Comparison of ENCODE assay signal across 8 mouse cellular contexts in genomic region chr2:119873105-119873464, GRCm38 (mm10). TPM values are rescaled to one million over a fixed set of nuclear protein-coding genes. Genes with fewer than 3 reads are reported as not detected.
DNase-seq lines count a peak whose midpoint lies in the region; ATAC-seq and TF ChIP-seq lines count a peak whose summit lies in the region.

No protein-coding gene starts in this region.

- TF ChIP-seq CTCF in MEL (IDR thresholded peaks at IDR 0.05 in 2 of 3, conservative IDR thresholded peaks at IDR 0.05 in 1 of 3; ENCODE audit: control insufficient read depth in 1 of 3, insufficient read depth in 1 of 3, low read depth in 2 of 3, low read length in 3 of 3, poor library complexity in 1 of 3, severe bottlenecking in 1 of 3): no peak
- TF ChIP-seq CTCF in cerebellum, adult 2 months (IDR thresholded peaks at IDR 0.05; ENCODE audit: borderline replicate concordance, insufficient read depth, low read depth, low read length): no peak
- no peak for TF ChIP-seq CTCF in lung, embryonic 14.5 days (IDR thresholded peaks at IDR 0.05; ENCODE audit: low read depth)

- peaks cover 0 to 16% of the 10 kb centered on the region in 2 experiments; a peak in 2 of 4 replicates for H3K36me3 ChIP-seq in MEL (ENCODE audit: control insufficient read depth in 1 of 2, insufficient read depth in 2 of 2, low read length in 2 of 2)
- H3K36me3 ChIP-seq in lung, embryonic 14.5 days (ENCODE audit: insufficient read depth): no peaks in the 10 kb centered on the region
- no peaks in the 10 kb centered on the region for H3K36me3 ChIP-seq in neural tube, embryonic 15.5 days

- DNase-seq in MEL (ENCODE audit: low read depth, low spot score): peak; percentile 90
- DNase-seq in cerebellum, adult 2 months: peak; percentile 92 to 93
- peak; percentile 86 for DNase-seq in forelimb bud, embryonic 11.5 days (ENCODE audit: low read depth, low spot score)
- DNase-seq in heart, postnatal 4 days: peak; percentile 89
- DNase-seq in layer of hippocampus, adult 8-10 months (ENCODE audit: low spot score in 2 of 2): peak; percentile 88 to 89
- peak; percentile 89 for DNase-seq in lung, embryonic 14.5 days
- peak; percentile 93 for DNase-seq in testis, postnatal 14 days (ENCODE audit: low spot score)

- peaks cover 2 to 3% of the 10 kb centered on the region in 2 experiments; a peak in 1 of 4 replicates for H3K27me3 ChIP-seq in MEL (ENCODE audit: control insufficient read depth in 1 of 2, insufficient read depth in 2 of 2, low read length in 2 of 2)
- H3K27me3 ChIP-seq in cerebellum, adult 2 months (ENCODE audit: control insufficient read depth, insufficient read depth, low read length): no peaks in the 10 kb centered on the region
- H3K27me3 ChIP-seq in lung, embryonic 14.5 days (ENCODE audit: insufficient read depth, low read length): no peaks in the 10 kb centered on the region
- H3K27me3 ChIP-seq in neural tube, embryonic 15.5 days (replicated peaks): 0 out of 2 replicates have a peak, but pooled peaks cover 3% of the 10 kb centered on the region

- H3K4me2 ChIP-seq in lung, embryonic 14.5 days: peak overlapping the region; percentile 95
- peak overlapping the region; percentile 77 for H3K4me2 ChIP-seq in neural tube, embryonic 15.5 days

- peak overlapping the region; percentile 76 for H3K27ac ChIP-seq in MEL (ENCODE audit: control insufficient read depth, low read depth, low read length)
- peak overlapping the region; percentile 86 for H3K27ac ChIP-seq in cerebellum, adult 2 months (ENCODE audit: insufficient read depth, low read length)
- H3K27ac ChIP-seq in lung, embryonic 14.5 days (ENCODE audit: low read depth): no peak overlapping the region; the same call in 1 of the 2 replicates
- peak overlapping the region; percentile 97 for H3K27ac ChIP-seq in neural tube, embryonic 15.5 days (replicated peaks)

- WGBS in cerebellum, adult 2 months: under 1% methylated on average over 39 of the region's 39 CpGs
- WGBS in lung, embryonic 14.5 days: 1% methylated on average over 39 of the region's 39 CpGs
- WGBS in neural tube, embryonic 15.5 days: under 1% methylated on average over 39 of the region's 39 CpGs

- no peak for TF ChIP-seq RAD21 in MEL (IDR thresholded peaks at IDR 0.05; ENCODE audit: low read depth, low read length)

- peak; percentile 88 for ATAC-seq in lung, embryonic 14.5 days (ENCODE audit: insufficient read depth)
- peak; percentile 95 for ATAC-seq in neural tube, embryonic 15.5 days (ENCODE audit: low FRiP score)

- peak in 1 of 2 experiments; percentile 63; a peak in 1 of 4 replicates for TF ChIP-seq POLR2A in MEL (IDR thresholded peaks at IDR 0.05; ENCODE audit: control insufficient read depth in 1 of 2, insufficient read depth in 1 of 2, low read depth in 1 of 2, low read length in 2 of 2, poor library complexity in 1 of 2)
- TF ChIP-seq POLR2A in cerebellum, adult 2 months (IDR thresholded peaks at IDR 0.05; ENCODE audit: borderline replicate concordance, insufficient read depth, low read length): no peak

- H3K4me1 ChIP-seq in MEL (ENCODE audit: control insufficient read depth in 1 of 2, insufficient read depth in 2 of 2, low read length in 2 of 2): peaks cover 3 to 8% of the 10 kb centered on the region in 2 experiments; a peak in 3 of 4 replicates
- no peaks in the 10 kb centered on the region for H3K4me1 ChIP-seq in cerebellum, adult 2 months (ENCODE audit: control insufficient read depth, insufficient read depth, low read length)
- no peaks in the 10 kb centered on the region for H3K4me1 ChIP-seq in lung, embryonic 14.5 days (ENCODE audit: insufficient read depth)
- H3K4me1 ChIP-seq in neural tube, embryonic 15.5 days: peaks cover 10% of the 10 kb centered on the region

- peak in 1 of 2 experiments; percentile 29; a peak in 2 of 4 replicates for TF ChIP-seq EP300 in MEL (IDR thresholded peaks at IDR 0.05; ENCODE audit: low read depth in 1 of 2, low read length in 2 of 2)

- no peaks in the 10 kb centered on the region for H3K9me3 ChIP-seq in MEL (replicated peaks; ENCODE audit: insufficient read depth, low read length)
- no peaks in the 10 kb centered on the region for H3K9me3 ChIP-seq in lung, embryonic 14.5 days (ENCODE audit: low read depth, low read length)
- no peaks in the 10 kb centered on the region for H3K9me3 ChIP-seq in neural tube, embryonic 15.5 days (replicated peaks)

- H3K9ac ChIP-seq in MEL (ENCODE audit: control insufficient read depth, low read depth, low read length, poor library complexity, severe bottlenecking): peak overlapping the region; percentile 82
- H3K9ac ChIP-seq in lung, embryonic 14.5 days: peak overlapping the region; percentile 62
- peak overlapping the region; percentile 68 for H3K9ac ChIP-seq in neural tube, embryonic 15.5 days (replicated peaks)

- H3K79me2 ChIP-seq in MEL (ENCODE audit: control insufficient read depth, insufficient read depth, low read length, poor library complexity): peaks cover 27% of the 10 kb centered on the region

- peak overlapping the region; percentile 57 to 61 for H3K4me3 ChIP-seq in MEL (ENCODE audit: control insufficient read depth in 1 of 2, insufficient read depth in 1 of 2, low read depth in 2 of 2, low read length in 2 of 2)
- peak overlapping the region; percentile 74 for H3K4me3 ChIP-seq in cerebellum, adult 2 months (replicated peaks; ENCODE audit: insufficient read depth, low read depth, low read length)
- H3K4me3 ChIP-seq in lung, embryonic 14.5 days (ENCODE audit: low read depth, low read length): peak overlapping the region; percentile 59
- H3K4me3 ChIP-seq in neural tube, embryonic 15.5 days (replicated peaks): peak overlapping the region; percentile 68

TF ChIP-seq in MEL, 35 proteins besides CTCF, POLR2A, EP300 and RAD21:
- peak; percentile 34; the same call in 1 of the 2 replicates for TF ChIP-seq ETS1 (IDR thresholded peaks at IDR 0.05; ENCODE audit: low read depth, low read length)
- TF ChIP-seq CHD2 (IDR thresholded peaks at IDR 0.05; ENCODE audit: low read length): no peak
- no peak for TF ChIP-seq RCOR1 (IDR thresholded peaks at IDR 0.05; ENCODE audit: low read depth, low read length)
- TF ChIP-seq MAZ (IDR thresholded peaks at IDR 0.05; ENCODE audit: low read depth, low read length): 0 out of 2 replicates have a peak, but pooled peaks have one; percentile 48
- peak; percentile 83 for TF ChIP-seq MXI1 (IDR thresholded peaks at IDR 0.05; ENCODE audit: low read depth, low read length)
- TF ChIP-seq TBP (IDR thresholded peaks at IDR 0.05; ENCODE audit: low read depth, low read length): no peak
- peak; percentile 95 for TF ChIP-seq MAX (IDR thresholded peaks at IDR 0.05; ENCODE audit: low read length)
- peak; percentile 36; the same call in 1 of the 2 replicates for TF ChIP-seq SIN3A (IDR thresholded peaks at IDR 0.05; ENCODE audit: low read length)
- peak; percentile 98 for TF ChIP-seq BHLHE40 (IDR thresholded peaks at IDR 0.05; ENCODE audit: borderline replicate concordance, low read depth, low read length)
- peak; percentile 61; the same call in 1 of the 2 replicates for TF ChIP-seq HCFC1 (IDR thresholded peaks at IDR 0.05; ENCODE audit: low read depth, low read length)
- peak; percentile 94 for TF ChIP-seq USF1 (IDR thresholded peaks at IDR 0.05; ENCODE audit: low read depth, low read length)
- TF ChIP-seq USF2 (IDR thresholded peaks at IDR 0.05; ENCODE audit: borderline replicate concordance in 1 of 2, insufficient read depth in 1 of 2, low read depth in 1 of 2, low read length in 2 of 2): peak; percentile 71 to 92
- no peak for TF ChIP-seq MYB (IDR thresholded peaks at IDR 0.05; ENCODE audit: low read depth, low read length)

RNA-seq across cellular contexts. Expression of gene Mga, which starts 23.9 kb away (rescaled TPM):
- total RNA-seq in MEL (2012; rRNA removed): 45.4 and 45.7 TPM in 2 replicates
- 100 to 1,000 TPM in 1 of 2 experiments, 10 to 100 TPM in 1; 60.9 to 224 TPM for polyA plus RNA-seq in MEL (2012; ENCODE audit: insufficient read depth in 1 of 2, insufficient read length in 2 of 2, low read depth in 1 of 2, low replicate concordance in 2 of 2, missing spikeins in 1 of 2)
- 22.8 and 24.9 TPM in 2 replicates for polyA plus RNA-seq in cerebellum, adult 2 months (2012; rRNA removed)
- total RNA-seq in heart, postnatal 4 days (2021): 10 to 100 TPM; 51.6 to 57.6 TPM
- total RNA-seq in layer of hippocampus, adult 8-10 months (2022): 10 to 100 TPM; 70.3 to 84.8 (median 75.3) TPM
- polyA plus RNA-seq in lung, embryonic 14.5 days (2014; fragmentation: Nextera tagmentation; extraction: Ambion mirVana): 36.6 and 38.6 TPM in 2 replicates
- 23.6 and 25.4 TPM in 2 replicates for polyA plus RNA-seq in neural tube, embryonic 15.5 days (2015; fragmentation: Nextera tagmentation; extraction: Ambion mirVana)
